Comparison of ENCODE assay signal across 8 mouse cellular contexts in genomic region chr6:72216681-72217414, GRCm38 (mm10). TPM values are rescaled to one million over a fixed set of nuclear protein-coding genes. Genes with fewer than 3 reads are reported as not detected.
DNase-seq lines count a peak whose midpoint lies in the region; ATAC-seq and TF ChIP-seq lines count a peak whose summit lies in the region.

No protein-coding gene starts in this region.

- DNase-seq in adrenal gland, adult 8-10 months = peak; percentile 97
- DNase-seq in embryonic facial prominence, embryonic 11.5 days (ENCODE audit: low spot score) = peak; percentile 96
- DNase-seq in heart, adult 18-20 months = peak; percentile 99
- DNase-seq in kidney, adult 18-20 months = peak; percentile 99
- DNase-seq in left cerebral cortex, postnatal 36 days (ENCODE audit: low spot score in 2 of 2) = peak; percentile 98
- peak; percentile 98 for DNase-seq in midbrain, embryonic 11.5 days (ENCODE audit: low spot score, missing footprints)

- H3K27ac ChIP-seq in embryonic facial prominence, embryonic 11.5 days (replicated peaks; ENCODE audit: low read depth, low read length) = peak overlapping the region; percentile 82
- peak overlapping the region; percentile 70 for H3K27ac ChIP-seq in midbrain, embryonic 11.5 days (ENCODE audit: low read depth, low read length)
- H3K27ac ChIP-seq in small intestine, adult 2 months (ENCODE audit: insufficient read depth, low read depth, low read length) = no peak overlapping the region

- H3K4me2 ChIP-seq in embryonic facial prominence, embryonic 11.5 days (ENCODE audit: low read depth, low read length) = peak overlapping the region; percentile 19; the same call in 1 of the 2 replicates
- H3K4me2 ChIP-seq in midbrain, embryonic 11.5 days = peak overlapping the region; percentile 37

- no peaks in the 10 kb centered on the region for H3K9me3 ChIP-seq in embryonic facial prominence, embryonic 11.5 days (replicated peaks; ENCODE audit: control insufficient read depth, low read length)
- H3K9me3 ChIP-seq in midbrain, embryonic 11.5 days (ENCODE audit: control insufficient read depth, low read length) = no peaks in the 10 kb centered on the region

- peaks cover 30% of the 10 kb centered on the region for H3K4me1 ChIP-seq in embryonic facial prominence, embryonic 11.5 days (ENCODE audit: control insufficient read depth, insufficient read depth, low read length)
- H3K4me1 ChIP-seq in midbrain, embryonic 11.5 days (ENCODE audit: control insufficient read depth, insufficient read depth, low read length) = peaks cover 46% of the 10 kb centered on the region
- peaks cover 27% of the 10 kb centered on the region for H3K4me1 ChIP-seq in small intestine, adult 2 months (ENCODE audit: control insufficient read depth, insufficient read depth, insufficient read length, low read length)

- H3K9ac ChIP-seq in embryonic facial prominence, embryonic 11.5 days (replicated peaks; ENCODE audit: low read length) = no peak overlapping the region
- H3K9ac ChIP-seq in midbrain, embryonic 11.5 days (ENCODE audit: low read length) = peak overlapping the region; percentile 41; the same call in 1 of the 2 replicates

- TF ChIP-seq CTCF in small intestine, adult 2 months (IDR thresholded peaks at IDR 0.05; ENCODE audit: extremely low read depth, insufficient read length, insufficient replicate concordance, low read depth, low read length) = no peak

- H3K27me3 ChIP-seq in embryonic facial prominence, embryonic 11.5 days (ENCODE audit: control insufficient read depth, insufficient read depth, low read length) = no peaks in the 10 kb centered on the region
- peaks cover 5% of the 10 kb centered on the region; the same call in 1 of the 2 replicates for H3K27me3 ChIP-seq in midbrain, embryonic 11.5 days (ENCODE audit: control insufficient read depth, insufficient read depth, low read length)
- H3K27me3 ChIP-seq in small intestine, adult 2 months (ENCODE audit: control insufficient read depth, insufficient read depth, low read length) = no peaks in the 10 kb centered on the region

- TF ChIP-seq POLR2A in small intestine, adult 2 months (IDR thresholded peaks at IDR 0.05; ENCODE audit: low read depth, low read length) = no peak

- ATAC-seq in embryonic facial prominence, embryonic 11.5 days (replicated peaks; ENCODE audit: insufficient number of reproducible peaks, low FRiP score, low TSS enrichment, low read depth) = peak; percentile 92
- ATAC-seq in midbrain, embryonic 11.5 days (ENCODE audit: low FRiP score) = peak; percentile 91
- ATAC-seq in erythroid progenitor cell, adult 5-6 weeks (replicated peaks; ENCODE audit: low FRiP score, poor library complexity, severe bottlenecking) = no peak

- H3K4me3 ChIP-seq in embryonic facial prominence, embryonic 11.5 days (ENCODE audit: low read depth, low read length) = no peak overlapping the region
- 0 out of 2 replicates have a peak overlapping the region, but pooled peaks have one; percentile 4 for H3K4me3 ChIP-seq in midbrain, embryonic 11.5 days (ENCODE audit: low read depth, low read length)
- H3K4me3 ChIP-seq in small intestine, adult 2 months (ENCODE audit: low read depth, low read length) = peak overlapping the region; percentile 18

- WGBS in embryonic facial prominence, embryonic 11.5 days = under 1% methylated on average over 28 of the region's 33 CpGs
- 2% methylated on average over 33 of the region's 33 CpGs for WGBS in midbrain, embryonic 11.5 days
- 2% methylated on average over 33 of the region's 33 CpGs for WGBS in small intestine, adult 2 months

- no peaks in the 10 kb centered on the region for H3K36me3 ChIP-seq in embryonic facial prominence, embryonic 11.5 days (replicated peaks; ENCODE audit: control insufficient read depth, insufficient read depth, low read depth, low read length)
- H3K36me3 ChIP-seq in midbrain, embryonic 11.5 days (ENCODE audit: control insufficient read depth, insufficient read depth, low read length) = no peaks in the 10 kb centered on the region
- H3K36me3 ChIP-seq in small intestine, adult 2 months (ENCODE audit: control insufficient read depth, insufficient read depth, low read length) = no peaks in the 10 kb centered on the region

- intact Hi-C loops in left cerebral cortex, postnatal 36 days (cut with DNase I) = no loop called here

RNA-seq across cellular contexts. Expression of gene Atoh8, which starts 18.5 kb away (rescaled TPM):
- 1 to 10 TPM; 1.8 to 3.9 (median 2.2) TPM for total RNA-seq in adrenal gland, adult 8-10 months (2022)
- 10.2 and 11.3 TPM in 2 replicates for polyA plus RNA-seq in embryonic facial prominence, embryonic 11.5 days (2014; fragmentation: Nextera tagmentation; extraction: Ambion mirVana)
- 1 to 10 TPM; 8.3 to 9.1 TPM for total RNA-seq in heart, adult 18-20 months (2021)
- 1 to 10 TPM; 1.1 to 1.8 TPM for total RNA-seq in left cerebral cortex, postnatal 36 days (2021)
- 4.8 and 6.1 TPM in 2 replicates for polyA plus RNA-seq in midbrain, embryonic 11.5 days (2014; fragmentation: Nextera tagmentation; extraction: Ambion mirVana)
- 4.9 and 9.1 TPM in 2 replicates for polyA plus RNA-seq in small intestine, adult 2 months (2012; rRNA removed)
- not detected in 2 replicates for total RNA-seq in erythroid progenitor cell, adult 5-6 weeks (2015; ENCODE audit: low replicate concordance)
- not detected in 2 replicates for total RNA-seq in erythroid progenitor cell, adult 5-6 weeks (2017; ENCODE audit: low replicate concordance)
